Mouse (Mus musculus): ENCODE results near the gene Akt3.

Akt3 gene

GRCm38 (mm10) chr1:176985691-176986090, 272.3 kb downstream of the Akt3 start:
- no peak for DNase-seq (ENCODE audit: low spot score in 2 of 2)

- no peak for DNase-seq (ENCODE audit: low spot score in 2 of 2)
These were observed 275.3 kb downstream of the Akt3 start for GRCm38 (mm10) chr1:176982671-176983070.

DNA sequence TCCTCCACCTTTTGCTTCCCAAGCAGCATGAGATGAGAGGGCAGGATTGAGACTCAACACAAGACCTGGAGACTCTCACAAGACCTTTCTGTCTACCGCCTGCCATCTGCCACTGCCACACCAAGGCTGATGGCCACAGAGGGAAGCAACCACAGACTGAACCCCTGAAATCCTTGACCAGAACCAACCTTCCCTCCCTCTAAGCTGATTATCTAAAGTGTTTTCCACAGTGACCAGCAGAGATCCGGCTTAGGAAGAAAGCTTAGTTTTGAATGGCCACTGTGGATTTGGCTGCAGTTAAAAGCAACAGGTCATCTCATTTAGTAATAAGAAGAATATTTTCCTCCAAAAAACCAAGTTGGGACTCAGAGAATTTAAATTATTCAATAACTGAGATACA, 276.5 kb downstream of the Akt3 start:
- DNase-seq (ENCODE audit: low spot score in 2 of 2) = no peak

DNA sequence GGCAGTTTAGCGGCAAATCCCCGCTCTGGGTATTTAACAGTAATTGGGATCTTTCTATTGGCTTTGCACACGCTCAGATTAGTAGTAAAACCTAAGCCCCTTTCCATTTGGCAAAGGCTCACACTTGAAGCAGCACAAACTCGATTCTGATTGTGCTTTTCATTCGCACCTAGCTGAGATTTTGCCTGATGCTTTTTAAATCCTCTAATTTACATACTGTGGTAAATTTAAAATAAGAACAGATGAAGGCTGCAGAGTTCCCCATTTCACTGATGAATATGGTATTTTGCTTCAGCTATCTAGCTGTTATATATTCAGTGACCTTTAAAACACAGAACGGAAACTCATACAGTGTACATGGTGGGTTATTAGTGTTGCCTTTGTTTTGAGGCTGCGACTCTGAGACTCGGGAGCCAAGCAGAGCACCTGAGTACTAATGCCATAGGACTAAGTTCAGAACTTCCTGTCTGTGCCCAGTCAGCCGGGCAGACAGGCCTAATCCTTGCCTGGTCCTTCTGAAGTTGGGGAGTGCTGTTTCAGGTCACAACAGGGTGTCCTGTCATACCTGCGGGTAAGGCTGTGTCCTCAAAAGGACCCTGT, 277.1 kb downstream of the Akt3 start:
- DNase-seq (ENCODE audit: low spot score in 2 of 2) = no peak

DNA sequence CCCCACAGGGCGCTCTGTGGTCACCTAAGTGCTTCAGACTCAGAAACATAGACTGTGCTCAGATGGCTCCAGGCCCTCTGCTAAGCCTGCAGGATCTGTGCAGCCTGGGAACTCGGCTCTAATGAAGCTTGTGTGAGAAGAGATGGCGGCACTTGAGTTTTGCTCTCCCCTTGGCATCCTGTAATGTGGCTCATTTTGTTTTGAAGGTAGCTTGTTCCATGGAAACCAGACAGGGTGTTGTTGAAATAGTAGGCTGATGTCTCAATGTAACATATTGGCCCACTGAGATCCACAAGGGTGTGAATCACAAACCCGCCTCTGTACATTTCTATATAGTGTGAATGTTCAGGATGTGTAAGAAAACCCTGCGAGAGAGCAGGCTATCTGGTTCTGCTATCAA, 277.9 kb downstream of the Akt3 start:
- no peak for DNase-seq (ENCODE audit: low spot score in 2 of 2)

- no peak for DNase-seq (ENCODE audit: low spot score in 2 of 2)
These were observed 278.8 kb downstream of the Akt3 start for GRCm38 (mm10) chr1:176979235-176979634.

DNA sequence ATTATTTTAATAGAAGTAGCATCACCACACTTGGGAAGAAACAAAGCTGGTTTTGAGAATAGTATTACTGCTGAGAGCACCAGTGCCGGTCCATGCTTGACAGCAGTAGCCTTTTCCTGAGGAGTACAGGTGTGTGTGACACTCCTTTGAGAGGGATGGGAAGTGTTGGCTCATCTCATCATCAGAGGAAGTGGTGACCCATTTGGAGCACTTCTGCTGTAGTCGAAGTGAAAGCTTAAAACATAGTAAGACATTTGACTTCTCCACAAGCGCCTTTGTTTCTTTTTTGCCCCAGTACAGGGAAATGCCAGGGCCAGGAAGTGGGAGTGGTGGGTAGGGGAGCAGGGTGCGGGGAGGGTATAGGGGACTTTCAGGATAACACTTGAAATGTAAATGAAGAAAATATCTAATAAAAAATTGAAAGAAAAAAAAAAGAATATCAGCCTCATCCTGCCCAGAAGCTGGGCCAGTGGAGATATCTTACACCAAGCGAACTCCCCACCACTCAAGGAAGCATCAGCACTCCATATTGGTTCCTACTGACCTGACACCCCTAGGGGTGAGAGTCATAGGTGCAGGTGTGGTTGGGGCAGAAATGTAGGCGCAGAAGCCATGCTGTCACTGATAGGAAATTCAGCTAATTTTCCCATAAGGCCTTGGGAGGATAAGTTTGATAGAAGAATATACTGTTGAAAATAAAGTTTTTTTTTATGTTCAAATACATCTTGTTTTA, 284.5 kb downstream of the Akt3 start:
- DNase-seq (ENCODE audit: low spot score in 2 of 2) = no peak

- no peak for DNase-seq (ENCODE audit: low spot score in 2 of 2)
These were observed 286.6 kb downstream of the Akt3 start for GRCm38 (mm10) chr1:176971479-176971797.

DNA sequence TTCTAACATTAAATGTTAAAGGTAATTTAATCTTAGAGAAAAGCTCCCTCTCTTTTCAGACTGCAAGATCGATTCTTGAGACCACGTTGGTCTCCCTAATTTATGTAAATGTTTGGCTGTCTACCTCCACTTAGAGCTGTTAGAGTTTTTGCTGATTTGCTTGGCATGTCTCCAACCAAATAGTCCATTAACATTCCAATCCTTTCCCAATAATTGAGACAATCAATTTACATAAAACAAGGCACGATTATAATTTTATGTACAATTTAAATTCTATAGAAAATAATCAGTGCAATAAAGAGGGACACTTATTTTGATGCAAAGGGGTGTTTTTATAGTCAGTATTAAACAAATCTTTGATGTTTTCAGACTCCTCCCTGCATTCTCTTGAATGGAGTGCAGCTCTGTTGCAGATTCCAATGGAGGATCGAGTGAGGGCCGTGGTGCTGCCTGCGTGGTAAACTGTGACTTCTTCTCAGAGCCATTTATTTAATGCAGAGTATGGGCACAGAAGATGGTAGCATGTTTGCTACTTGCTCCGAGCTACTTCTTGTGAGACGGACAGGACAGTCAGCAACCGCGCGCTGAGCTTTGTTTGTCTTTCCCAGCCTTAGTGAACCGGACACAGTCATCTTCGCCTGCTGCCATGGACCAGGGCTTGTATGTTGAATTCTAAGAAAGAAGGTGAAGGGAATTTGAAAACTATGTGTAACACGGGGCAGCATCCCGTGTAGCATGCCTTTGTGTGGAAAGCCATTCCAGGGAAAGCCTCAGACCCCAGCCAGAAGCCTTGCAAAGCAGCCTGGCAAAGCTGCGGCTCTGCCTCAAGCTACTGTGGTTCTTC, 287.1 kb downstream of the Akt3 start:
- DNase-seq (ENCODE audit: low spot score in 2 of 2) = no peak
